Mouse (Mus musculus) heart, adult 2 months (tissue): Measurements from ENCODE around the gene Sptb.

Source experiments
- CTCF ChIP-seq: fragments of 200-600 bp; IDR thresholded peaks from 2 replicates; pipeline ENCODE4 v1.8.1; 2022; ENCODE audit warnings: antibody characterized with exemption, mild to moderate bottlenecking, moderate library complexity
- EP300 ChIP-seq: fragments of 200-500 bp; IDR thresholded peaks from 2 replicates; pipeline ENCODE4 v1.6.1; 2011; ENCODE audit warnings: low read depth, low read length, control low read depth; ENCODE audit not compliant: insufficient read depth
- POLR2A ChIP-seq: fragments of 200-500 bp; IDR thresholded peaks from 2 replicates; pipeline ENCODE4 v1.6.1; 2011; ENCODE audit warnings: mild to moderate bottlenecking, low read depth, low read length, control low read depth; ENCODE audit not compliant: insufficient read depth

DNA sequence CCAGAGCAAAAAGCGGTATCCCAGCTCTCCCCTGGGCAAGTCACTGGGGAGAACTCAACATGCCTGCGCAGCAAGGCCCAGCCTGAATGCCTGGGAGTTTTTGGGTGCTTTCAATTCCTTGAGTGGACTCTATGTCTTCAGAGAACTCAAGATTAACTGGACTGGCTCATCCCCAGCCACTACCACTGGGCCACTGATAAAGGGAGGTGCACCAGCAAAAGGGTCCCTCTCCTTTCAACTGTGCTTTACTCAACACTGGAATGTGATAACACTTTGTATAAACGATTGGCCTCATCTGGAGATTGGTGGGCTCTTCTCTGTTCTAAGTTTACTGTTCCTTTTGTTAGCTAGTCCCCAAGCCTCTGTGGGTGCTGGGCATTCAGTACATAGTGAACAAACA, 2.2 kb downstream of the Sptb start:
- no peak for TF ChIP-seq CTCF
- no peak for TF ChIP-seq EP300
- no peak for TF ChIP-seq POLR2A
